In genomic region chr16:25333279-25334219, GRCm38 (mm10) we compare ENCODE assay signal across 26 mouse cellular contexts. TPM values are rescaled to one million over a fixed set of nuclear protein-coding genes. Genes with fewer than 3 reads are reported as not detected.
DNase-seq lines count a peak whose midpoint lies in the region; ATAC-seq and TF ChIP-seq lines count a peak whose summit lies in the region.
"Had no signal": no experiment of that assay in that cellular context is flagged by ENCODE, and none has a peak within 500 bp of the region (broad histone marks: within the 10 kb centered on the region; RNA-seq: fewer than 3 reads in every experiment).

No protein-coding gene starts in this region.

- no peak for DNase-seq in kidney, adult 11 months
- peak; percentile 87 for DNase-seq in midbrain, embryonic 11.5 days (ENCODE audit: low spot score, missing footprints)
- DNase-seq in midbrain, postnatal 0 days (ENCODE audit: low spot score) = no peak
- peak; percentile 33 for DNase-seq in stomach, postnatal 0 days (ENCODE audit: low spot score)
- DNase-seq in urinary bladder, postnatal 4 days (ENCODE audit: low spot score in 2 of 2) = no peak
- DNase-seq: cerebellum, adult 8-10 months; gastrocnemius, postnatal 36 days; heart, postnatal 4 days; thymus, postnatal 4 days had no signal

- no peaks in the 10 kb centered on the region for H3K36me3 ChIP-seq in kidney, embryonic 16.5 days (ENCODE audit: insufficient read depth, low read length)
- no peaks in the 10 kb centered on the region for H3K36me3 ChIP-seq in midbrain, embryonic 11.5 days (ENCODE audit: control insufficient read depth, insufficient read depth, low read length)
- no peaks in the 10 kb centered on the region for H3K36me3 ChIP-seq in midbrain, postnatal 0 days (ENCODE audit: insufficient read depth, low read length)
- no peaks in the 10 kb centered on the region for H3K36me3 ChIP-seq in midbrain, embryonic 13.5 days
- no peaks in the 10 kb centered on the region for H3K36me3 ChIP-seq in stomach, postnatal 0 days (ENCODE audit: control insufficient read depth, insufficient read depth, low read length)
- H3K36me3 ChIP-seq: embryonic facial prominence, embryonic 13.5 days; forebrain, embryonic 15.5 days; heart, embryonic 15.5 days; lung, embryonic 15.5 days had no signal

- peak overlapping the region; percentile 32; the same call in 1 of the 2 replicates for H3K27ac ChIP-seq in kidney, embryonic 16.5 days (ENCODE audit: low read length)
- H3K27ac ChIP-seq in midbrain, embryonic 11.5 days (ENCODE audit: low read depth, low read length) = no peak overlapping the region
- no peak overlapping the region for H3K27ac ChIP-seq in midbrain, postnatal 0 days (ENCODE audit: low read depth, low read length)
- no peak overlapping the region for H3K27ac ChIP-seq in midbrain, embryonic 13.5 days
- H3K27ac ChIP-seq in stomach, postnatal 0 days (replicated peaks) = no peak overlapping the region
- H3K27ac ChIP-seq: embryonic facial prominence, embryonic 13.5 days; forebrain, embryonic 15.5 days; heart, embryonic 15.5 days; hindbrain, postnatal 0 days; lung, embryonic 15.5 days had no signal

- H3K4me3 ChIP-seq in kidney, embryonic 16.5 days (ENCODE audit: low read length) = no peak overlapping the region
- H3K4me3 ChIP-seq in midbrain, embryonic 11.5 days (ENCODE audit: low read depth, low read length) = no peak overlapping the region
- no peak overlapping the region for H3K4me3 ChIP-seq in midbrain, postnatal 0 days (ENCODE audit: low read depth, low read length)
- no peak overlapping the region for H3K4me3 ChIP-seq in midbrain, embryonic 13.5 days (replicated peaks)
- H3K4me3 ChIP-seq in stomach, postnatal 0 days (ENCODE audit: low read depth, low read length) = no peak overlapping the region
- H3K4me3 ChIP-seq: embryonic facial prominence, embryonic 13.5 days; forebrain, embryonic 15.5 days; heart, embryonic 15.5 days; lung, embryonic 15.5 days; megakaryocyte, embryonic 14.5 days; myocyte had no signal

- no peak overlapping the region for H3K4me2 ChIP-seq in kidney, embryonic 16.5 days (replicated peaks; ENCODE audit: low read depth, low read length)
- H3K4me2 ChIP-seq in midbrain, embryonic 11.5 days = no peak overlapping the region
- no peak overlapping the region for H3K4me2 ChIP-seq in midbrain, postnatal 0 days (ENCODE audit: low read depth, low read length, poor library complexity, severe bottlenecking)
- no peak overlapping the region for H3K4me2 ChIP-seq in midbrain, embryonic 13.5 days (replicated peaks)
- no peak overlapping the region for H3K4me2 ChIP-seq in stomach, postnatal 0 days (replicated peaks; ENCODE audit: low read depth)
- H3K4me2 ChIP-seq: embryonic facial prominence, embryonic 13.5 days; forebrain, embryonic 15.5 days; heart, embryonic 15.5 days; liver, embryonic 11.5 days; lung, embryonic 15.5 days had no signal

- no peaks in the 10 kb centered on the region for H3K9me3 ChIP-seq in kidney, embryonic 16.5 days (ENCODE audit: low read length)
- H3K9me3 ChIP-seq in midbrain, embryonic 11.5 days (ENCODE audit: control insufficient read depth, low read length) = no peaks in the 10 kb centered on the region
- H3K9me3 ChIP-seq in midbrain, postnatal 0 days (ENCODE audit: low read length) = no peaks in the 10 kb centered on the region
- H3K9me3 ChIP-seq in midbrain, embryonic 13.5 days = no peaks in the 10 kb centered on the region
- H3K9me3 ChIP-seq in stomach, postnatal 0 days (ENCODE audit: control insufficient read depth, low read length) = no peaks in the 10 kb centered on the region
- H3K9me3 ChIP-seq: embryonic facial prominence, embryonic 13.5 days; forebrain, embryonic 15.5 days; heart, embryonic 15.5 days; lung, embryonic 15.5 days; megakaryocyte, embryonic 14.5 days had no signal

- no peak for TF ChIP-seq CTCF in midbrain, postnatal 0 days (IDR thresholded peaks at IDR 0.05)
- no peak for TF ChIP-seq CTCF in stomach, postnatal 0 days (IDR thresholded peaks at IDR 0.05; ENCODE audit: low read depth)

- WGBS in kidney, embryonic 16.5 days = 67% methylated on average over 10 of the region's 10 CpGs
- 33% methylated on average over 10 of the region's 10 CpGs for WGBS in midbrain, embryonic 11.5 days
- 46% methylated on average over 10 of the region's 10 CpGs for WGBS in midbrain, postnatal 0 days
- 32% methylated on average over 10 of the region's 10 CpGs for WGBS in midbrain, embryonic 13.5 days
- WGBS in stomach, postnatal 0 days = 69% methylated on average over 10 of the region's 10 CpGs

- ATAC-seq in kidney, embryonic 16.5 days (ENCODE audit: low FRiP score, low TSS enrichment) = peak; percentile 60
- ATAC-seq in midbrain, embryonic 11.5 days (ENCODE audit: low FRiP score) = peak; percentile 74
- ATAC-seq in midbrain, postnatal 0 days (ENCODE audit: low FRiP score) = no peak
- ATAC-seq in midbrain, embryonic 13.5 days = peak; percentile 34; the same call in 1 of the 2 replicates
- peak; percentile 65; the same call in 1 of the 2 replicates for ATAC-seq in stomach, postnatal 0 days (ENCODE audit: low FRiP score, low TSS enrichment)
- ATAC-seq: forebrain, embryonic 15.5 days; hindbrain, postnatal 0 days; intestine, postnatal 0 days had no signal

- H3K4me1 ChIP-seq in kidney, embryonic 16.5 days (ENCODE audit: insufficient read depth, low read length) = 0 out of 2 replicates have a peak, but pooled peaks cover 4% of the 10 kb centered on the region
- H3K4me1 ChIP-seq in midbrain, embryonic 11.5 days (ENCODE audit: control insufficient read depth, insufficient read depth, low read length) = peaks cover 4% of the 10 kb centered on the region; the same call in 1 of the 2 replicates
- H3K4me1 ChIP-seq in midbrain, postnatal 0 days (ENCODE audit: insufficient read depth, low read length) = no peaks in the 10 kb centered on the region
- peaks cover 8% of the 10 kb centered on the region; the same call in 1 of the 2 replicates for H3K4me1 ChIP-seq in midbrain, embryonic 13.5 days (replicated peaks)
- H3K4me1 ChIP-seq in stomach, postnatal 0 days (replicated peaks; ENCODE audit: control insufficient read depth, insufficient read depth) = no peaks in the 10 kb centered on the region
- H3K4me1 ChIP-seq: embryonic facial prominence, embryonic 13.5 days; forebrain, embryonic 15.5 days; heart, embryonic 15.5 days; lung, embryonic 15.5 days; megakaryocyte, embryonic 14.5 days had no signal

- no peak for TF ChIP-seq EP300 in stomach, postnatal 0 days (optimal IDR thresholded peaks at IDR 0.05)

- H3K27me3 ChIP-seq in kidney, embryonic 16.5 days (ENCODE audit: insufficient read depth, low read length) = no peaks in the 10 kb centered on the region
- H3K27me3 ChIP-seq in midbrain, embryonic 11.5 days (ENCODE audit: control insufficient read depth, insufficient read depth, low read length) = peaks cover 8% of the 10 kb centered on the region
- H3K27me3 ChIP-seq in midbrain, postnatal 0 days (ENCODE audit: insufficient read depth, low read length) = no peaks in the 10 kb centered on the region
- H3K27me3 ChIP-seq in midbrain, embryonic 13.5 days = peaks cover 11% of the 10 kb centered on the region; the same call in 1 of the 2 replicates
- H3K27me3 ChIP-seq in stomach, postnatal 0 days (ENCODE audit: control insufficient read depth, insufficient read depth, low read length) = no peaks in the 10 kb centered on the region
- H3K27me3 ChIP-seq: embryonic facial prominence, embryonic 13.5 days; forebrain, embryonic 15.5 days; heart, embryonic 15.5 days; lung, embryonic 15.5 days; megakaryocyte, embryonic 14.5 days had no signal

- H3K9ac ChIP-seq in kidney, embryonic 16.5 days (replicated peaks; ENCODE audit: low read length) = no peak overlapping the region
- H3K9ac ChIP-seq in midbrain, embryonic 11.5 days (ENCODE audit: low read length) = no peak overlapping the region
- no peak overlapping the region for H3K9ac ChIP-seq in midbrain, postnatal 0 days (replicated peaks; ENCODE audit: low read length, poor library complexity, severe bottlenecking)
- H3K9ac ChIP-seq in midbrain, embryonic 13.5 days (replicated peaks) = no peak overlapping the region
- H3K9ac ChIP-seq in stomach, postnatal 0 days (ENCODE audit: low read length) = no peak overlapping the region
- H3K9ac ChIP-seq: embryonic facial prominence, embryonic 13.5 days; forebrain, embryonic 15.5 days; heart, embryonic 15.5 days; lung, embryonic 15.5 days had no signal

RNA-seq across cellular contexts. Expression of gene Tprg, which starts 46.9 kb away (rescaled TPM):
- not detected in 2 replicates for polyA plus RNA-seq in kidney, embryonic 16.5 days (2015; fragmentation: Nextera tagmentation; extraction: Ambion mirVana)
- not detected in 2 replicates for polyA plus RNA-seq in midbrain, embryonic 11.5 days (2014; fragmentation: Nextera tagmentation; extraction: Ambion mirVana)
- total RNA-seq in midbrain, postnatal 0 days (2014; rRNA removed) = 0.16 TPM in 1 of 2 replicates, not detected in the other
- not detected in 2 replicates for polyA plus RNA-seq in midbrain, postnatal 0 days (2015; fragmentation: Nextera tagmentation; extraction: Ambion mirVana)
- polyA plus RNA-seq in midbrain, embryonic 13.5 days (2015; fragmentation: Nextera tagmentation; extraction: Ambion mirVana) = not detected in 2 replicates
- polyA plus RNA-seq in stomach, postnatal 0 days (2015; fragmentation: Nextera tagmentation; extraction: Ambion mirVana) = 41.0 and 43.6 TPM in 2 replicates
- total RNA-seq: adrenal gland, adult 18-20 months; gastrocnemius, postnatal 36 days; heart, adult 8-10 months; heart, postnatal 4 days; layer of hippocampus, postnatal 10 days; neutrophil, adult 5-6 weeks had no signal
- polyA plus RNA-seq: forebrain, embryonic 15.5 days; heart, embryonic 15.5 days; intestine, postnatal 0 days; large intestine, adult 2 months; liver, embryonic 11.5 days; myocyte; testis, adult 2 months had no signal

Comparison
In these comparisons a context has a peak if more than half of its experiments do, and no peak if none do; other contexts are left out.
1. DNase-seq: peak in midbrain, embryonic 11.5 days (single experiment) and stomach, postnatal 0 days (single experiment); none in kidney, adult 11 months (single experiment), midbrain, postnatal 0 days (single experiment) and urinary bladder, postnatal 4 days (0 of 2).
2. RNA of gene Tprg, which starts 46.9 kb away (polyA plus RNA-seq): 41.0 to 43.6 TPM in stomach, postnatal 0 days; not detected in kidney, embryonic 16.5 days, not detected in midbrain, postnatal 0 days, not detected in midbrain, embryonic 11.5 days and not detected in midbrain, embryonic 13.5 days; every median in the first group is over 10 times any median in the second.